9 mouse cellular contexts compared by ENCODE assay signal in genomic region chr15:101231648-101232180, GRCm38 (mm10). TPM values are rescaled to one million over a fixed set of nuclear protein-coding genes. Genes with fewer than 3 reads are reported as not detected.
DNase-seq lines count a peak whose midpoint lies in the region; ATAC-seq and TF ChIP-seq lines count a peak whose summit lies in the region.
"Had no signal": no experiment of that assay in that cellular context is flagged by ENCODE, and none has a peak within 500 bp of the region (broad histone marks: within the 10 kb centered on the region; RNA-seq: fewer than 3 reads in every experiment).

No protein-coding gene starts in this region.

- no peak for TF ChIP-seq EP300 in stomach, postnatal 0 days (optimal IDR thresholded peaks at IDR 0.05)

- peak overlapping the region; percentile 72 for H3K9ac ChIP-seq in heart, embryonic 13.5 days
- no peak overlapping the region for H3K9ac ChIP-seq in stomach, embryonic 15.5 days
- H3K9ac ChIP-seq in stomach, postnatal 0 days (ENCODE audit: low read length), result no peak overlapping the region
- no peak overlapping the region for H3K9ac ChIP-seq in limb, embryonic 11.5 days (ENCODE audit: low read length)
- no peak overlapping the region; the same call in 1 of the 2 replicates for H3K9ac ChIP-seq in stomach, embryonic 16.5 days (ENCODE audit: low read length)

- DNase-seq in heart, postnatal 25 days (ENCODE audit: low spot score), result no peak
- DNase-seq in stomach, postnatal 0 days (ENCODE audit: low spot score), result no peak
- DNase-seq in limb, embryonic 11.5 days (ENCODE audit: low spot score), result no peak
- DNase-seq in adipocyte (ENCODE audit: low spot score), result no peak
- DNase-seq in kidney, postnatal 25 days, result no peak
- DNase-seq: cerebellum, postnatal 36 days had no signal

- H3K4me3 ChIP-seq in heart, embryonic 13.5 days, result peak overlapping the region; percentile 38
- no peak overlapping the region for H3K4me3 ChIP-seq in stomach, embryonic 15.5 days (replicated peaks)
- no peak overlapping the region for H3K4me3 ChIP-seq in stomach, postnatal 0 days (ENCODE audit: low read depth, low read length)
- H3K4me3 ChIP-seq in limb, embryonic 11.5 days (ENCODE audit: low read depth, low read length), result no peak overlapping the region
- no peak overlapping the region for H3K4me3 ChIP-seq in stomach, embryonic 16.5 days (replicated peaks; ENCODE audit: low read length)

- 44% methylated on average over 56 of the region's 56 CpGs for WGBS in heart, embryonic 13.5 days
- WGBS in stomach, embryonic 15.5 days, result 62% methylated on average over 56 of the region's 56 CpGs
- 66% methylated on average over 41 of the region's 56 CpGs for WGBS in stomach, postnatal 0 days
- 50% methylated on average over 55 of the region's 56 CpGs for WGBS in limb, embryonic 11.5 days
- 67% methylated on average over 56 of the region's 56 CpGs for WGBS in stomach, embryonic 16.5 days

- intact Hi-C loops in heart, postnatal 25 days (cut with DNase I), result no loop called here

- H3K4me1 ChIP-seq in heart, embryonic 13.5 days, result peaks cover 49% of the 10 kb centered on the region
- peaks cover 52% of the 10 kb centered on the region for H3K4me1 ChIP-seq in stomach, embryonic 15.5 days
- no peaks in the 10 kb centered on the region; the same call in 1 of the 2 replicates for H3K4me1 ChIP-seq in stomach, postnatal 0 days (replicated peaks; ENCODE audit: control insufficient read depth, insufficient read depth)
- peaks cover 29% of the 10 kb centered on the region for H3K4me1 ChIP-seq in limb, embryonic 11.5 days (ENCODE audit: control insufficient read depth, insufficient read depth, low read length)
- H3K4me1 ChIP-seq in stomach, embryonic 16.5 days (ENCODE audit: control insufficient read depth, insufficient read depth, low read length), result peaks cover 70% of the 10 kb centered on the region

- H3K36me3 ChIP-seq in heart, embryonic 13.5 days, result peaks cover 40% of the 10 kb centered on the region
- peaks cover 22% of the 10 kb centered on the region for H3K36me3 ChIP-seq in stomach, embryonic 15.5 days
- H3K36me3 ChIP-seq in stomach, postnatal 0 days (ENCODE audit: control insufficient read depth, insufficient read depth, low read length), result peaks cover 6% of the 10 kb centered on the region; the same call in 1 of the 2 replicates
- H3K36me3 ChIP-seq in limb, embryonic 11.5 days (ENCODE audit: control insufficient read depth, insufficient read depth, low read length), result peaks cover 11% of the 10 kb centered on the region; the same call in 1 of the 2 replicates
- H3K36me3 ChIP-seq in stomach, embryonic 16.5 days (ENCODE audit: control insufficient read depth, insufficient read depth, low read length), result peaks cover 21% of the 10 kb centered on the region

- no peak overlapping the region for H3K27ac ChIP-seq in heart, embryonic 13.5 days (replicated peaks)
- H3K27ac ChIP-seq in stomach, embryonic 15.5 days, result peak overlapping the region; percentile 89
- no peak overlapping the region for H3K27ac ChIP-seq in stomach, postnatal 0 days (replicated peaks)
- no peak overlapping the region for H3K27ac ChIP-seq in limb, embryonic 11.5 days (replicated peaks; ENCODE audit: low read depth, low read length)
- H3K27ac ChIP-seq in stomach, embryonic 16.5 days (ENCODE audit: low read length), result peak overlapping the region; percentile 88; the same call in 1 of the 2 replicates

- no peaks in the 10 kb centered on the region for H3K9me3 ChIP-seq in heart, embryonic 13.5 days
- no peaks in the 10 kb centered on the region for H3K9me3 ChIP-seq in stomach, embryonic 15.5 days
- H3K9me3 ChIP-seq in stomach, postnatal 0 days (ENCODE audit: control insufficient read depth, low read length), result no peaks in the 10 kb centered on the region
- H3K9me3 ChIP-seq in limb, embryonic 11.5 days (ENCODE audit: control insufficient read depth, low read length), result no peaks in the 10 kb centered on the region
- H3K9me3 ChIP-seq in stomach, embryonic 16.5 days (replicated peaks; ENCODE audit: control insufficient read depth, low read length), result no peaks in the 10 kb centered on the region

- H3K4me2 ChIP-seq in heart, embryonic 13.5 days, result peak overlapping the region; percentile 67
- H3K4me2 ChIP-seq in stomach, embryonic 15.5 days, result peak overlapping the region; percentile 9; the same call in 1 of the 2 replicates
- no peak overlapping the region for H3K4me2 ChIP-seq in stomach, postnatal 0 days (replicated peaks; ENCODE audit: low read depth)
- peak overlapping the region; percentile 16; the same call in 1 of the 2 replicates for H3K4me2 ChIP-seq in limb, embryonic 11.5 days (ENCODE audit: low read depth, severe bottlenecking)
- H3K4me2 ChIP-seq in stomach, embryonic 16.5 days (ENCODE audit: low read depth, low read length), result no peak overlapping the region

- peaks cover 19% of the 10 kb centered on the region; the same call in 1 of the 2 replicates for H3K27me3 ChIP-seq in heart, embryonic 13.5 days (replicated peaks)
- no peaks in the 10 kb centered on the region for H3K27me3 ChIP-seq in stomach, embryonic 15.5 days (replicated peaks)
- H3K27me3 ChIP-seq in stomach, postnatal 0 days (ENCODE audit: control insufficient read depth, insufficient read depth, low read length), result no peaks in the 10 kb centered on the region
- no peaks in the 10 kb centered on the region for H3K27me3 ChIP-seq in limb, embryonic 11.5 days (ENCODE audit: control insufficient read depth, insufficient read depth, low read length)
- no peaks in the 10 kb centered on the region for H3K27me3 ChIP-seq in stomach, embryonic 16.5 days (ENCODE audit: control insufficient read depth, insufficient read depth, low read length)

- ATAC-seq in heart, embryonic 13.5 days (ENCODE audit: extremely low read depth, insufficient number of reproducible peaks, low FRiP score, low TSS enrichment), result no peak
- no peak for ATAC-seq in stomach, embryonic 15.5 days (ENCODE audit: insufficient read depth, low FRiP score, low read depth)
- ATAC-seq in stomach, postnatal 0 days (ENCODE audit: low FRiP score, low TSS enrichment), result no peak
- no peak for ATAC-seq in limb, embryonic 11.5 days (ENCODE audit: insufficient number of reproducible peaks, low FRiP score, low TSS enrichment, low read depth)
- no peak for ATAC-seq in stomach, embryonic 16.5 days (ENCODE audit: insufficient read depth, low FRiP score)

- TF ChIP-seq CTCF in stomach, postnatal 0 days (IDR thresholded peaks at IDR 0.05; ENCODE audit: low read depth), result no peak

RNA-seq across cellular contexts. Expression of gene Grasp, which starts 7.7 kb away (rescaled TPM):
- 3.8 and 4.4 TPM in 2 replicates for polyA plus RNA-seq in heart, embryonic 13.5 days (2015; fragmentation: Nextera tagmentation; extraction: Ambion mirVana)
- 10 to 100 TPM in 1 of 2 experiments, 1 to 10 TPM in 1; 9.4 to 12.3 TPM for total RNA-seq in heart, postnatal 25 days (2021)
- 6.0 and 7.3 TPM in 2 replicates for polyA plus RNA-seq in stomach, embryonic 15.5 days (2015; fragmentation: Nextera tagmentation; extraction: Ambion mirVana)
- 2.0 TPM in 2 replicates for polyA plus RNA-seq in stomach, postnatal 0 days (2015; fragmentation: Nextera tagmentation; extraction: Ambion mirVana)
- 6.7 and 7.7 TPM in 2 replicates for polyA plus RNA-seq in limb, embryonic 11.5 days (2014; fragmentation: Nextera tagmentation; extraction: Ambion mirVana)
- 2.1 and 2.7 TPM in 2 replicates for polyA plus RNA-seq in stomach, embryonic 16.5 days (2015; fragmentation: Nextera tagmentation; extraction: Ambion mirVana)

RNA-seq across cellular contexts. Expression of gene Nr4a1, which starts 22.4 kb away (rescaled TPM):
- polyA plus RNA-seq in heart, embryonic 13.5 days (2015; fragmentation: Nextera tagmentation; extraction: Ambion mirVana), result 10.4 and 10.8 TPM in 2 replicates
- 1 to 10 TPM; 5.5 to 6.3 TPM for total RNA-seq in heart, postnatal 25 days (2021)
- 10.6 and 11.2 TPM in 2 replicates for polyA plus RNA-seq in stomach, embryonic 15.5 days (2015; fragmentation: Nextera tagmentation; extraction: Ambion mirVana)
- 9.4 and 17.1 TPM in 2 replicates for polyA plus RNA-seq in stomach, postnatal 0 days (2015; fragmentation: Nextera tagmentation; extraction: Ambion mirVana)
- polyA plus RNA-seq in limb, embryonic 11.5 days (2014; fragmentation: Nextera tagmentation; extraction: Ambion mirVana), result 3.5 and 4.0 TPM in 2 replicates
- polyA plus RNA-seq in stomach, embryonic 16.5 days (2015; fragmentation: Nextera tagmentation; extraction: Ambion mirVana), result 12.9 and 13.3 TPM in 2 replicates

RNA-seq across cellular contexts. Expression of gene Atg101, which starts 52.4 kb away (rescaled TPM):
- polyA plus RNA-seq in heart, embryonic 13.5 days (2015; fragmentation: Nextera tagmentation; extraction: Ambion mirVana), result 50.6 and 56.1 TPM in 2 replicates
- 10 to 100 TPM; 21.5 to 25.0 TPM for total RNA-seq in heart, postnatal 25 days (2021)
- polyA plus RNA-seq in stomach, embryonic 15.5 days (2015; fragmentation: Nextera tagmentation; extraction: Ambion mirVana), result 66.0 and 66.4 TPM in 2 replicates
- 49.3 and 50.4 TPM in 2 replicates for polyA plus RNA-seq in stomach, postnatal 0 days (2015; fragmentation: Nextera tagmentation; extraction: Ambion mirVana)
- 68.2 and 73.1 TPM in 2 replicates for polyA plus RNA-seq in limb, embryonic 11.5 days (2014; fragmentation: Nextera tagmentation; extraction: Ambion mirVana)
- polyA plus RNA-seq in stomach, embryonic 16.5 days (2015; fragmentation: Nextera tagmentation; extraction: Ambion mirVana), result 66.9 and 67.0 TPM in 2 replicates

RNA-seq across cellular contexts. Expression of gene Acvr1b, which starts 57.8 kb away (rescaled TPM):
- polyA plus RNA-seq in heart, embryonic 13.5 days (2015; fragmentation: Nextera tagmentation; extraction: Ambion mirVana), result 5.4 and 6.0 TPM in 2 replicates
- total RNA-seq in heart, postnatal 25 days (2021), result 10 to 100 TPM; 11.7 to 14.5 TPM
- 8.9 and 9.9 TPM in 2 replicates for polyA plus RNA-seq in stomach, embryonic 15.5 days (2015; fragmentation: Nextera tagmentation; extraction: Ambion mirVana)
- 6.9 and 8.1 TPM in 2 replicates for polyA plus RNA-seq in stomach, postnatal 0 days (2015; fragmentation: Nextera tagmentation; extraction: Ambion mirVana)
- polyA plus RNA-seq in limb, embryonic 11.5 days (2014; fragmentation: Nextera tagmentation; extraction: Ambion mirVana), result 8.0 and 9.4 TPM in 2 replicates
- polyA plus RNA-seq in stomach, embryonic 16.5 days (2015; fragmentation: Nextera tagmentation; extraction: Ambion mirVana), result 11.6 and 12.1 TPM in 2 replicates

Comparison
In these comparisons a context has a peak if more than half of its experiments do, and no peak if none do; other contexts are left out.
1. H3K27ac ChIP-seq: peak in stomach, embryonic 15.5 days (single experiment) and stomach, embryonic 16.5 days (single experiment); none in heart, embryonic 13.5 days (single experiment), stomach, postnatal 0 days (single experiment) and limb, embryonic 11.5 days (single experiment).
2. H3K4me2 ChIP-seq: peak in heart, embryonic 13.5 days (single experiment), stomach, embryonic 15.5 days (single experiment) and limb, embryonic 11.5 days (single experiment); none in stomach, postnatal 0 days (single experiment) and stomach, embryonic 16.5 days (single experiment).